Mouse (Mus musculus) ES-E14 (cell line): ENCODE data around the gene Cd9. TPM values are rescaled to one million over a fixed set of nuclear protein-coding genes. Genes with fewer than 3 reads are reported as not detected.

Experiments
- DNase-seq: peaks from one replicate; pipeline ENCODE4 v3.0.0-alpha.2; 2013; ENCODE audit warnings: low read depth, low spot score
- H3K27ac ChIP-seq: 2 replicates; pipeline ENCODE4 v1.5.1; 2012; ENCODE audit warnings: low read depth, mild to moderate bottlenecking, low read length, moderate library complexity, mixed read lengths; ENCODE audit not compliant: poor library complexity, insufficient read depth, severe bottlenecking
- H3K36me3 ChIP-seq: 2 replicates; pipeline ENCODE4 v1.6.1; 2012; ENCODE audit warnings: mild to moderate bottlenecking, low read length, moderate library complexity, mixed read lengths; ENCODE audit not compliant: control insufficient read depth, poor library complexity, insufficient read depth, severe bottlenecking
- H3K4me1 ChIP-seq, 2 experiments: fragments of 150-350 bp in 1 of 2; sonication (generic) in 1 of 2; 2 replicates each; pipeline ENCODE4 v1.6.1; 2012; ENCODE audit warnings: low read length in 2 of 2, mild to moderate bottlenecking in 1 of 2, mixed read lengths in 1 of 2; ENCODE audit not compliant: control insufficient read depth in 2 of 2, insufficient read depth in 2 of 2, poor library complexity in 1 of 2
- H3K4me3 ChIP-seq, 2 experiments: fragments of 150-350 bp in 1 of 2; sonication (generic) in 1 of 2; 2 replicates each; pipeline ENCODE4 v1.5.1; 2012; ENCODE audit warnings: low read length in 2 of 2, low read depth in 1 of 2, mild to moderate bottlenecking in 1 of 2, mixed read lengths in 1 of 2; ENCODE audit not compliant: insufficient read depth in 1 of 2, poor library complexity in 1 of 2, severe bottlenecking in 1 of 2
- H3K9ac ChIP-seq: 2 replicates; pipeline ENCODE4 v1.6.1; 2012; ENCODE audit warnings: low read depth, mild to moderate bottlenecking, low read length, mixed read lengths; ENCODE audit not compliant: poor library complexity, insufficient read depth, severe bottlenecking
- H3K9me3 ChIP-seq: fragments of 150-350 bp; sonication (generic); 2 replicates; pipeline ENCODE4 v1.6.1; 2012; ENCODE audit warnings: low read depth, mild to moderate bottlenecking, low read length; ENCODE audit not compliant: control insufficient read depth, insufficient read depth
- CHD2 ChIP-seq: IDR thresholded peaks from 2 replicates; pipeline ENCODE4 v1.6.1; 2014; ENCODE audit warnings: mild to moderate bottlenecking, low read depth, low read length, inconsistent platforms
- HCFC1 ChIP-seq: IDR thresholded peaks from 2 replicates; pipeline ENCODE4 v1.6.1; 2012; ENCODE audit warnings: low read length, inconsistent platforms, borderline replicate concordance; ENCODE audit not compliant: insufficient read depth
- MAFK ChIP-seq: IDR thresholded peaks from 2 replicates; pipeline ENCODE4 v1.6.1; 2014; ENCODE audit warnings: mild to moderate bottlenecking, low read depth, low read length, inconsistent platforms; ENCODE audit not compliant: insufficient read depth
- ZC3H11A ChIP-seq: IDR thresholded peaks from 2 replicates; pipeline ENCODE4 v1.6.1; 2012; ENCODE audit warnings: low read depth, mild to moderate bottlenecking, inconsistent platforms, low read length, borderline replicate concordance
- ZNF384 ChIP-seq: IDR thresholded peaks from 2 replicates; pipeline ENCODE4 v1.6.1; 2012; ENCODE audit warnings: low read depth, low read length, inconsistent platforms
- in situ Hi-C, 2 experiments: fragments of 600-800 bp; cut with MboI; formaldehyde crosslinking; loops; one replicate each; pipeline ENCODE4 v1.15.1; 2025; ENCODE audit warnings: low sequenced_read_pairs in 2 of 2, inconsistent platforms in 1 of 2; ENCODE audit not compliant: unreplicated experiment in 2 of 2
- total RNA-seq: library from RNA; depleted of rRNA; stranded (reverse); fragments of 300-350 nt; gene quantifications from 2 replicates; pipeline ENCODE4 v1.2.3, GENCODE M21; 2012

The Cd9 gene
- total RNA-seq, 1 experiment: 228 TPM

- Histone ChIP-seq H3K9ac (no peak overlapping the region), H3K36me3 (no peaks in the 10 kb centered on the region), H3K4me1 (peaks cover 15 to 32% of the 10 kb centered on the region in 2 experiments), H3K9me3 (no peaks in the 10 kb centered on the region), H3K27ac (peak overlapping the region; percentile 67), H3K4me3 (peak overlapping the region in 1 of 2 experiments; percentile 38; a peak in 1 of 4 replicates)
- DNase-seq: no peak
- in situ Hi-C loops: no loop called here
- no peak for TF ChIP-seq MAFK
- no peak for TF ChIP-seq ZC3H11A
- TF ChIP-seq HCFC1: no peak
- TF ChIP-seq ZNF384: no peak
- no peak for TF ChIP-seq CHD2
Observed at GRCm38 (mm10) chr6:125430982-125431381, 63.6 kb downstream of the Cd9 start.

- Histone ChIP-seq H3K36me3 (no peaks in the 10 kb centered on the region), H3K27ac (peak overlapping the region; percentile 67), H3K4me3 (peak overlapping the region; percentile 6 to 38), H3K4me1 (peaks cover 15 to 32% of the 10 kb centered on the region in 2 experiments), H3K9me3 (no peaks in the 10 kb centered on the region), H3K9ac (peak overlapping the region; percentile 21; the same call in 1 of the 2 replicates)
- DNase-seq: no peak
- TF ChIP-seq MAFK (no peak), ZC3H11A (no peak), HCFC1 (no peak), CHD2 (no peak), ZNF384 (no peak)
- in situ Hi-C loops: no loop called here
Observed at GRCm38 (mm10) chr6:125430358-125430958, 64.1 kb downstream of the Cd9 start.

GRCm38 (mm10) chr6:125429741-125430140, 64.8 kb downstream of the Cd9 start:
- Histone ChIP-seq H3K27ac (no peak overlapping the region; the same call in 1 of the 2 replicates), H3K4me1 (peaks cover 11 to 29% of the 10 kb centered on the region in 2 experiments), H3K36me3 (no peaks in the 10 kb centered on the region), H3K9me3 (no peaks in the 10 kb centered on the region), H3K9ac (no peak overlapping the region), H3K4me3 (no peak overlapping the region)
- TF ChIP-seq CHD2: no peak
- TF ChIP-seq MAFK: no peak
- no peak for TF ChIP-seq ZC3H11A
- TF ChIP-seq ZNF384: no peak
- TF ChIP-seq HCFC1: no peak
- in situ Hi-C loops: loop anchor here in 1 of 2 experiments (10.0 kb wide), 2 partner anchors 65 to 175 kb away; no protein-coding TSS in a partner anchor
- no peak for DNase-seq

- Histone ChIP-seq H3K4me1 (peaks cover 9 to 38% of the 10 kb centered on the region in 2 experiments), H3K27ac (no peak overlapping the region; the same call in 1 of the 2 replicates), H3K36me3 (no peaks in the 10 kb centered on the region), H3K4me3 (peak overlapping the region; percentile 51 to 59), H3K9ac (peak overlapping the region; percentile 60), H3K9me3 (no peaks in the 10 kb centered on the region)
- TF ChIP-seq CHD2: no peak
- TF ChIP-seq ZC3H11A: peak; percentile 88
- 0 out of 2 replicates have a peak, but pooled peaks have one; percentile 50 for TF ChIP-seq MAFK
- TF ChIP-seq ZNF384: no peak
- TF ChIP-seq HCFC1: no peak
- in situ Hi-C loops: loop anchor here in 1 of 2 experiments (10.0 kb wide), 2 partner anchors 62 to 178 kb away; no protein-coding TSS in a partner anchor
- no peak for DNase-seq
Observed at GRCm38 (mm10) chr6:125426383-125427360, 67.9 kb downstream of the Cd9 start.
